Comparison of ENCODE assay signal across 8 mouse cellular contexts in the genomic region with DNA sequence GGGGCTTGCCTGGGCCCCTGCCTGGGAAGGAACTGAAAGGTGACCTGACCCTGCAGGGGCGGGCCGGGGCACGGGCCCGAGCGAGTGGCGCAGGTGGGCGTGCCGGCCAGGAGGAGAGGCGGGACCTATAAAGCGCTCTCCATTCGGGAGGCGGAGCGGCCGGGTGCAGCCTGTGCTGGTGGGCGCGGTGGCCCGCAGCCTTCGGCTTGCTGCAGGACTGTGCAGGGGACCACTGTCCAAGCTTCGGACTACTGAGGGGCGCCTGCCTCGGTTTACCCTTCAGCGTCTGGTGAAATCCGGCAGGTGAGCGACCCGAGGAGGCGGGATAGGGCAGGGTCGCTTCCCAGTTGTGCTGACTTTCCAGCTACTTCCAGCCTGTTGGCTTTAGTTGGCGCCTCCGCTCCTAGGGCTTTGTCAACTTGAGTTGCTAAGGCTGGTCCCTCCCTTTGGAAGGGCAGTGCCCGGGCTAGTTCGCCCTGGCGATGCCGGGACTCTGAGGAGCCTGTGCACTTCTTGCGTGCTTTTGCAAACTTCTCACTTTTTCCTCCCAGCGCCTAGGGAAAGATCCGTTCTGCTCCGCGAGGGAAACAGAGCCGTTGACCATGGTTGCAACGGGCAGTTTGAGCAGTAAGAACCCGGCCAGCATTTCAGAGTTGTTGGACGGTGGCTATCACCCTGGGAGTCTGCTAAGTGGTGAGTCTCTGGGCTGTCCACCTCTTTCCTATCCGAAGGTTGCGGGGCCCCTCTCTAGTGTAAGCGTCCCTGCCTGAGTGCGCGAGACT. TPM values are rescaled to one million over a fixed set of nuclear protein-coding genes. Genes with fewer than 3 reads are reported as not detected.
DNase-seq lines count a peak whose midpoint lies in the region; ATAC-seq lines count a peak whose summit lies in the region.

No protein-coding gene starts in this region.

- WGBS in forebrain, embryonic 15.5 days: under 1% methylated on average over 46 of the region's 47 CpGs
- WGBS in limb, embryonic 11.5 days: 2% methylated on average over 47 of the region's 47 CpGs

- no peaks in the 10 kb centered on the region for H3K9me3 ChIP-seq in erythroblast, embryonic 14.5 days (ENCODE audit: control insufficient read depth, low read length)
- no peaks in the 10 kb centered on the region for H3K9me3 ChIP-seq in forebrain, embryonic 15.5 days
- H3K9me3 ChIP-seq in limb, embryonic 11.5 days (ENCODE audit: control insufficient read depth, low read length): no peaks in the 10 kb centered on the region

- DNase-seq in limb, embryonic 11.5 days (ENCODE audit: low spot score): peak; percentile 83
- peak; percentile 65 for DNase-seq in mesoderm, embryonic 11.5 days (ENCODE audit: low read depth, low spot score)
- DNase-seq in spleen, postnatal 36 days (ENCODE audit: low spot score in 2 of 2): peak; percentile 16 to 18

- peak overlapping the region; percentile 88 for H3K4me2 ChIP-seq in forebrain, embryonic 15.5 days (replicated peaks)
- peak overlapping the region; percentile 84 for H3K4me2 ChIP-seq in limb, embryonic 11.5 days (ENCODE audit: low read depth, severe bottlenecking)

- peaks cover 18% of the 10 kb centered on the region for H3K27me3 ChIP-seq in erythroblast, embryonic 14.5 days (ENCODE audit: control insufficient read depth)
- peaks cover 10% of the 10 kb centered on the region; the same call in 1 of the 2 replicates for H3K27me3 ChIP-seq in forebrain, embryonic 15.5 days
- H3K27me3 ChIP-seq in limb, embryonic 11.5 days (ENCODE audit: control insufficient read depth, insufficient read depth, low read length): peaks cover 6% of the 10 kb centered on the region; the same call in 1 of the 2 replicates

- H3K9ac ChIP-seq in forebrain, embryonic 15.5 days (replicated peaks): peak overlapping the region; percentile 39
- H3K9ac ChIP-seq in limb, embryonic 11.5 days (ENCODE audit: low read length): peak overlapping the region; percentile 60

- no peaks in the 10 kb centered on the region for H3K4me1 ChIP-seq in erythroblast, embryonic 14.5 days (ENCODE audit: control insufficient read depth)
- no peaks in the 10 kb centered on the region; the same call in 1 of the 2 replicates for H3K4me1 ChIP-seq in brown adipose tissue, adult 24 weeks (ENCODE audit: control insufficient read depth, insufficient read depth, insufficient read length, low read length)
- peaks cover 14% of the 10 kb centered on the region for H3K4me1 ChIP-seq in forebrain, embryonic 15.5 days
- H3K4me1 ChIP-seq in limb, embryonic 11.5 days (ENCODE audit: control insufficient read depth, insufficient read depth, low read length): peaks cover 3% of the 10 kb centered on the region; the same call in 1 of the 2 replicates

- peak overlapping the region; percentile 33 for H3K4me3 ChIP-seq in erythroblast, embryonic 14.5 days (replicated peaks)
- peak overlapping the region; percentile 51 for H3K4me3 ChIP-seq in brown adipose tissue, adult 24 weeks (ENCODE audit: insufficient read depth, low read depth, low read length)
- peak overlapping the region; percentile 45 for H3K4me3 ChIP-seq in forebrain, embryonic 15.5 days
- H3K4me3 ChIP-seq in limb, embryonic 11.5 days (ENCODE audit: low read depth, low read length): peak overlapping the region; percentile 54

- no peaks in the 10 kb centered on the region for H3K36me3 ChIP-seq in erythroblast, embryonic 14.5 days (ENCODE audit: control insufficient read depth)
- no peaks in the 10 kb centered on the region for H3K36me3 ChIP-seq in forebrain, embryonic 15.5 days
- no peaks in the 10 kb centered on the region for H3K36me3 ChIP-seq in limb, embryonic 11.5 days (ENCODE audit: control insufficient read depth, insufficient read depth, low read length)

- no peak overlapping the region for H3K27ac ChIP-seq in brown adipose tissue, adult 24 weeks (replicated peaks; ENCODE audit: low read depth, low read length)
- no peak overlapping the region for H3K27ac ChIP-seq in forebrain, embryonic 15.5 days (replicated peaks)
- no peak overlapping the region for H3K27ac ChIP-seq in limb, embryonic 11.5 days (replicated peaks; ENCODE audit: low read depth, low read length)

- no peak for ATAC-seq in erythroblast, adult 5-6 weeks (replicated peaks; ENCODE audit: low FRiP score, poor library complexity, severe bottlenecking)
- ATAC-seq in forebrain, embryonic 15.5 days (replicated peaks): peak; percentile 93
- ATAC-seq in hematopoietic stem cell, adult 5-6 weeks (replicated peaks in 1 of 2; ENCODE audit: insufficient read depth in 1 of 2, low FRiP score in 2 of 2, low TSS enrichment in 1 of 2, low read depth in 1 of 2, poor library complexity in 2 of 2, severe bottlenecking in 2 of 2): peak; percentile 75 to 93
- ATAC-seq in limb, embryonic 11.5 days (ENCODE audit: insufficient number of reproducible peaks, low FRiP score, low TSS enrichment, low read depth): peak; percentile 95

RNA-seq across cellular contexts. Expression of a gene that starts 2.4 kb away (rescaled TPM):
- not detected in 2 replicates for polyA plus RNA-seq in erythroblast, embryonic 14.5 days (2012)
- total RNA-seq in erythroblast, adult 5-6 weeks (2015; ENCODE audit: low replicate concordance): not detected in 2 replicates
- not detected in 2 replicates for total RNA-seq in erythroblast, adult 5-6 weeks (2017; ENCODE audit: low replicate concordance)
- 2.5 and 13.6 TPM in 2 replicates for polyA plus RNA-seq in brown adipose tissue, adult 24 weeks (2012; ENCODE audit: insufficient read depth, insufficient read length, missing spikeins)
- 8.2 and 9.1 TPM in 2 replicates for polyA plus RNA-seq in forebrain, embryonic 15.5 days (2015; fragmentation: Nextera tagmentation; extraction: Ambion mirVana)
- total RNA-seq in hematopoietic stem cell, adult 5-6 weeks (2017): 0.55 and 0.88 TPM in 2 replicates
- 6.0 and 8.0 TPM in 2 replicates for polyA plus RNA-seq in limb, embryonic 11.5 days (2014; fragmentation: Nextera tagmentation; extraction: Ambion mirVana)

RNA-seq across cellular contexts. Expression of a gene that starts 47.6 kb away (rescaled TPM):
- polyA plus RNA-seq in erythroblast, embryonic 14.5 days (2012): not detected in 2 replicates
- not detected in 2 replicates for total RNA-seq in erythroblast, adult 5-6 weeks (2015; ENCODE audit: low replicate concordance)
- total RNA-seq in erythroblast, adult 5-6 weeks (2017; ENCODE audit: low replicate concordance): not detected in 2 replicates
- polyA plus RNA-seq in brown adipose tissue, adult 24 weeks (2012; ENCODE audit: insufficient read depth, insufficient read length, missing spikeins): not detected in 2 replicates
- polyA plus RNA-seq in forebrain, embryonic 15.5 days (2015; fragmentation: Nextera tagmentation; extraction: Ambion mirVana): not detected in 2 replicates
- not detected in 2 replicates for total RNA-seq in hematopoietic stem cell, adult 5-6 weeks (2017)
- polyA plus RNA-seq in limb, embryonic 11.5 days (2014; fragmentation: Nextera tagmentation; extraction: Ambion mirVana): not detected in 2 replicates

Comparison
In these comparisons a context has a peak if more than half of its experiments do, and no peak if none do; other contexts are left out.
1. DNase-seq: peak in every context shown above with its lines; median percentile 83 in limb, embryonic 11.5 days; 65 in mesoderm, embryonic 11.5 days; 17 in spleen, postnatal 36 days.